Mouse (Mus musculus) mesoderm, embryonic 11.5 days (tissue): ENCODE results near the gene Cenpm.

Experiments
- DNase-seq: peaks from one replicate; pipeline ENCODE4 v3.0.0-alpha.2; 2012; ENCODE audit warnings: low read depth, low spot score

The Cenpm gene

DNA sequence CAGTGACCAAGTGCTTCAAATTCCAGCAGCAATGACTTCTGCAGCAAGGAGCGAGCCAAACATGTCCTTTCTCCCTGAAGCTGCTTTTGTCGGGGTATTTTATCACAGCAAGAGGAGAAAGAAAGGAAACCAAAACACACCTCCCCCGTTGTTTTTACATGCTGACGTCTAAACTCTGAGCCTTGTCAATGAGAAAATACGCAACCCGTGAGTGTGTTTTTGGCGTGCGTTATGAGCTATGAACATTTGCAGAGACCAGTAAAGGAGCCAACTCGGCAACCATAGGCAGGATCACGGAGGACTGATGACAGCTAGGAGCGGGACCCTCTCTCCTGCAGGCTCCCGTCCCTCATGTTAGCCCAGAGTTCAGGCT, 820 bp downstream of the Cenpm start:
- DNase-seq, result no peak

DNA sequence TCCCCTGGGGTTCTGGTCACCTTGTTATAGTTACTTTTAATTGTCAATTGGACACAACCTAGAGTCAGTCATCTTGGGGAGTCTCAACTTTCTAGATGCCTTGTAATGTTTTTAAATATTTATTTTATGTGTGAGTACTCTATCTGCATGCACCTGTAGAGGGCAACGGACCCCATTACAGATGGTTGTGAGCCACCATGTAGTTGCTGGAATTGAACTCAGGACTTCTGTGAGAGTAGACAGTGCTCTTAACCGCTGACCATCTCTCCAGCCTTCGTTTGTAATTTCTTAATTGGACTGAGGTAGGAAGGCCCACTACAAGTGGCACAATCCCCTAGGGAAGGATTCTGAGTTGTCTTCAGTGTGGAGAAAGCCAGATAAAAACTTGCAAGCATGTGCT, 1.2 kb downstream of the Cenpm start:
- DNase-seq, result no peak

- DNase-seq, result peak; percentile 79
Measured at GRCm38 (mm10) chr15:82236565-82236964, 8.0 kb downstream of the Cenpm start.

- DNase-seq, result no peak
Measured at GRCm38 (mm10) chr15:82235661-82236060, 8.9 kb downstream of the Cenpm start.

GRCm38 (mm10) chr15:82232651-82233050, 11.9 kb downstream of the Cenpm start:
- DNase-seq, result no peak

GRCm38 (mm10) chr15:82231591-82232378, 12.8 kb downstream of the Cenpm start:
- DNase-seq, result no peak

- DNase-seq, result no peak
Measured at GRCm38 (mm10) chr15:82231100-82231499, 13.4 kb downstream of the Cenpm start.

DNA sequence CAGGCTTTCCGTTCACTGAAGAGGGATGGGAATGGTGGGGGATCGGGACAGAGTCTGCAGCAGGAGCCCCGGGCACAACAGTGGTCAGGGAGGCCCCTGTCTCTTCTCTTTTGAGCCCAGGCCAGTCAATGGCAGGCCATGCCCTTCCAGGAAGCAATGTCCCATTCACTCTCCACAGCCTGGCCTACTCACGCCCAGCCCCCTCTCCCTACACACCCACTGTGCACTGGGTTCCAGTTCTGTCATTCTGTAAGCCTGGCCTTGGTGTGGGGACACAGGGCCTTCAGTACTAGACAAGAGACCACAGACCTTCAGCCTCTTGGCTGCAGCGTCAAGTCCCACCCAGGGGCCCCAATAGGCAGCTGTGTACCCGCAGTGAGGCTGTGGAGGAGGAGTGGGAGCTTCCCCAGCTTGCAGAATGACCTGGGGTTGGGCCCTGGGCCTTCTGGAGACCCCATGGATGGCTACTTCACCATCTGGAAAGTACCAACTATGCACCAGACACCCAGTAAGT, 14.4 kb downstream of the Cenpm start:
- DNase-seq, result no peak

- no peak for DNase-seq
Measured at GRCm38 (mm10) chr15:82229542-82230045, 15.0 kb downstream of the Cenpm start.

DNA sequence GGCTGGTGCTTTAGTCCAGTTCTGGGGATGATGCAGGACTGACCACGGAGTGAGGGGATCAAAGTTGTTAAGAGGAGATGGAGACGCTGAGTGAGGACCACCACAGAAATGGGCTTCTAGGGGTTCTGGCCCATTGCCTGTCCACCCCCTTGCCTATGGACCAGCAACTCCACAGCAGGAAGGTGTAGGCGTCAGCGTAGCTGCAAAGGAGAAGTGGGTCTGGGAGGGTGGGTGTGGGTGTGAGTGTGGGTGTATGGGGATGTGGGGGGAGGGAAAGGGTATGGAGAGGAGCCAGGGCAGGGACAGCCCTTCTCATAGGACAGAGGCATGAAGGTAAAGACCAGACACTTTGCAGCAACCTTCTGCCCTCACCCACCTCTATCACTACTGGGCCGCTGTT, 18.8 kb downstream of the Cenpm start:
- no peak for DNase-seq

DNA sequence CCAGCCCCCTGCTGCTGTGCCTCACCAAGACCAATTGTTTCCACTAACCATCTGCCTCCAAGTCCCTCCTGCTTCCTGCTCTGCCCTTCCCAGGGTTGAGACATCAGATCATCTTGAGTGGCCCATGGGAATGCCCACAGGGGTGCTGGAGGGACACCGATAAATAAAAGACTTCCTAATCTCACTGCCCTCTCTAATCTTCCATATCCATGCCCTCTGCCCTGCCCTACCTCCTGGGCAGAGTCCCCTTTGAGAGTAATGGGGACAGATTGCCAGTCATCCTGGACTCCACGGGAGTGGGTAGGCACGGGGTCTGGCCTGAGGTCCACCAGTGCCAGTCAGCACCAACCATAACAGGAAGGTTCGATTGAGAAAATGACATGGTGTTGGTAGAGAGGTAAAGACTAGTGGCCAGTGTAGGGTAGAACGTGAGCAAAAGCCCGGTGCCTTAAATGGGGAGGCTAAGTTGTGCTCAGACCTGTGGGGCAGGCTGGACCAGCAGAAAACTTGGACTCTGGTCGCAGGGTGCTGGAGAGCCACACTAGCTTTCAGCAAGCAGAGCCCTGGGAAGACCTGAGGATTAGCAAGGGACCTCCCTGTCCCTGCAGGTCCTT, 19.8 kb downstream of the Cenpm start:
- no peak for DNase-seq

- DNase-seq, result no peak
Measured at GRCm38 (mm10) chr15:82223657-82224601, 20.6 kb downstream of the Cenpm start, which contains the start of gene Tnfrsf13c. Tnfrsf13c (minus strand) TSS chr15:82224369.

DNA sequence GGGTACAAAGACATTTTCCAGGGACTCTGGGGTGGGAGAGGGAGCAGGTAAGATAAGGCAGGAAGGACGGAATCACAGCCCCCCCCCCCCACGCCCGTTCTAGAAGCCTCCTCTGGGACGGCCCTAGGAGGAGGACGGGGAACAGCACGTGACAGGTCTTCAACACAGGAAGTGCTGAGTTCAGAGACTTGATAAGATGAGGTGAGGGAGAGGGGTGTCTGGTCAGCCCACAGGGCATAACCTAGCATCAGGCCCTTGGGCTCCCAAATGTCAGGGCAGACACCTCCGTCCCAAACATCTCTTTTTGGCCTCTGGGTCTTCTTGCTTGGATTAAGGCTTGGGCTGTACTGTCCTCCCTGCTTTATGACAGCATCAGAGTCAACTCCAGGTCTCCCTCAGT, 21.3 kb downstream of the Cenpm start:
- DNase-seq, result no peak

- no peak for DNase-seq
Measured at GRCm38 (mm10) chr15:82221104-82221860, 23.3 kb downstream of the Cenpm start.

- DNase-seq, result no peak
Measured at GRCm38 (mm10) chr15:82220003-82220675, 24.4 kb downstream of the Cenpm start.

DNA sequence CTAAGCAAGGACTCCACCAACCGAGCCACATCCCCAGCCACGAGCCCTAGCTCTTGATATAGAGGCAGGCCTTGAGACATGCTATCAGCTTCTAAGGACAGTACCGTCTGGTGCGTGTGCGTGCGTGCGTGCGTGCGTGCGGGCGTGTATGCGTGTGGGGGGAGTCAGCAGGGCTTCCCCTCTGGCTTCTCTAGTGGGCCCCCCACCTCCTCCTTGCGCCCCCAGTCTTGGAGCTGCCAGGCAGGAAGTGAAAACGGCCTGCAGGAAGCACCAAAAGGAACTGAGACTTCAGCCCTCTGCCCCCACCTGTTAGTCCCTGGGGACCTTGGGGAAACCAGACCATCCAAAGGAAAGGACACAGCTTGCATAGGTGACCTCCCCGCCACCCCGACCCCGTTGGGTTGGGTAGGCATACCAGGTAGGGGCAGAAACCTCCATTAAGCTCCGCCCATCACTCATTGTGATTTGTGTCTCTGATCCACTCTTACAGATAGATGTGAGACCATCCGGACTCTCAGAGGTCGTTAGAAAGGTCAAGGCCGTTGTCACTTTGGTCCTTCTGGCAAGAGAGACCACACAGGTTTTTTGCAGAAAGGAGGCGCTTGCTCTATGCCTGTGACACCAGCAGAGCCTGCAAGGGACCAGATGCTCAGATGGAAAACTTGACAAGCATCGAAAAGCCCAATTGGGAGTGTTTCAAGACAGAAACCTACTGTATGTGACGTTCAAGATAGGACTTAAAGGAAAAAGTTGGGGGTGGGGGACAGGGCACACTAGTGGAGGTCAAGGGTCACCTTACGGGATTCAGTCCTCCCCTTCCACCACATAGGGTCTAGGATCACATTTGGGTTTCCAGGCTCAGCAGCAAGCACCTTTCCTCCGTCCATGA, 25.5 kb downstream of the Cenpm start:
- no peak for DNase-seq

GRCm38 (mm10) chr15:82217980-82218379, 26.6 kb downstream of the Cenpm start:
- no peak for DNase-seq

- DNase-seq, result no peak
Measured at GRCm38 (mm10) chr15:82217039-82217438, 27.5 kb downstream of the Cenpm start.

DNA sequence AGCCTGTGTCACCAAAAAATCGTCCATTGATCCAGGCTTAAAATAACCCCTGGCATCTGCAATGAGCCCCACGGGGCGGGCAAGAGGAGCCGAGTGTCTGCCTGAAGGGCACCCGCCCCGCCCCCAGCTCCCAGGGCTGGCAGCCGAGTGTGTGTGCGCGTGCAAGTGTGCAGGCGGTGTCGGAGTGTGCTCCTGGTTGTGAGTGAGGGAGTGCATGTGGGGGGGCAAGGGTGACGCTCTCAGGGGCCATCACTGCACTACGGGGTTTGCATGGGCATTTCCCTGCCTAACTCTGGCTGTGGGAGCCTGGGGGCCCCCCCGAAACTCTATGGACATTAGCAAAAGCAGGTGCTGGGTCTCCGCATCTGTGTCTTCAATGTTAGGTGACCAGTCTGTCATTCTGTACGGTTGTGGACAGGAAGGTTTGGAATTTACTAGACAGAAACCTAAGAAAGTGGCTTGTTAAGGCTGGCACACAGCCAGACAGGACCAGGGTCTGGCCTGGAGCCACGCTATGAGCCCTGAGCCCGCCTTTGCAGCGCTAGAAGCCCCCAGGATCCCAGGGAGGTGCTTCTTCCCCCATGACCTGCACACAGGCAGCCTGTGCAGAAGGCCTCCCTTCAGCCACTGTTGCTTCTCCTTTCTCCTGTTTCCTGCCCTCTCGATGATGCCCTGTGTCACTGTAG, 28.3 kb downstream of the Cenpm start:
- no peak for DNase-seq
